Mouse (Mus musculus) limb, embryonic 14.5 days (tissue): ENCODE data around the gene Ggta1. TPM values are rescaled to one million over a fixed set of nuclear protein-coding genes. Genes with fewer than 3 reads are reported as not detected.

Source experiments
- ATAC-seq: fragments of 200-750 bp; cut with Nextera tagmentation; 2 replicates; pipeline ENCODE4 v1.8.0; 2017; ENCODE audit warnings: low read depth, moderate number of reproducible peaks, moderate TSS enrichment; ENCODE audit not compliant: low FRiP score
- DNase-seq: peaks from one replicate; pipeline ENCODE4 v3.0.0-alpha.2; 2015; ENCODE audit warnings: low spot score
- H3K27ac ChIP-seq: fragments of 300-500 bp; sonication (generic); replicated peaks from 2 replicates; pipeline ENCODE4 v1.5.1; 2014; ENCODE audit warnings: low read depth, mild to moderate bottlenecking, low read length, moderate library complexity, mixed read lengths
- H3K27me3 ChIP-seq: fragments of 300-500 bp; sonication (generic); 2 replicates; pipeline ENCODE4 v1.6.1; 2014; ENCODE audit warnings: low read length, mixed read lengths; ENCODE audit not compliant: control insufficient read depth, insufficient read depth
- H3K36me3 ChIP-seq: fragments of 300-500 bp; sonication (generic); 2 replicates; pipeline ENCODE4 v1.6.1; 2014; ENCODE audit warnings: mild to moderate bottlenecking, low read length, moderate library complexity, mixed read lengths; ENCODE audit not compliant: control insufficient read depth, insufficient read depth
- H3K4me1 ChIP-seq: fragments of 300-500 bp; sonication (generic); 2 replicates; pipeline ENCODE4 v1.6.1; 2014; ENCODE audit warnings: antibody characterized with exemption, low read length, mixed read lengths; ENCODE audit not compliant: control insufficient read depth, insufficient read depth
- H3K4me2 ChIP-seq: fragments of 300-500 bp; sonication (generic); replicated peaks from 2 replicates; pipeline ENCODE4 v1.6.1; 2014; ENCODE audit warnings: low read depth, mild to moderate bottlenecking, low read length, moderate library complexity; ENCODE audit not compliant: severe bottlenecking
- H3K4me3 ChIP-seq: fragments of 300-500 bp; sonication (generic); replicated peaks from 2 replicates; pipeline ENCODE4 v1.5.1; 2014; ENCODE audit warnings: low read length
- H3K9ac ChIP-seq: fragments of 300-500 bp; sonication (generic); 2 replicates; pipeline ENCODE4 v1.6.1; 2014; ENCODE audit warnings: mild to moderate bottlenecking, low read depth, low read length, moderate library complexity; ENCODE audit not compliant: severe bottlenecking
- H3K9me3 ChIP-seq: fragments of 300-500 bp; sonication (generic); 2 replicates; pipeline ENCODE4 v1.6.1; 2016; ENCODE audit warnings: low read length; ENCODE audit not compliant: control insufficient read depth
- POLR2A ChIP-seq: fragments of 200-500 bp; IDR thresholded peaks from 2 replicates; pipeline ENCODE4 v1.8.0; 2012; ENCODE audit warnings: inconsistent platforms, mild to moderate bottlenecking, moderate library complexity, borderline replicate concordance; ENCODE audit not compliant: insufficient read depth, insufficient read length; ENCODE audit errors: extremely low read depth
- WGBS: fragments of 180-500 bp; shearing (Covaris S2); extraction: QIAGEN DNeasy Blood & Tissue Kit; methylation state at CpG from one replicate; pipeline ENCODE4 v1.1.7; 2014; 5-methylcytosine and 5-hydroxymethylcytosine counted together
- polyA plus RNA-seq, 2 experiments: library from polyadenylated mRNA; depleted of rRNA in 1 of 2; stranded (reverse) in 1 of 2; unstranded in 1 of 2; fragments of >200 nt; fragmentation: Nextera tagmentation in 1 of 2; extraction: Ambion mirVana in 1 of 2; gene quantifications; 2 replicates each; pipeline versions ENCODE4 v1.2.1 to v1.2.3; 2012 to 2014

The Ggta1 gene
- polyA plus RNA-seq, 2 experiments = 27.4 to 36.1 TPM

DNA sequence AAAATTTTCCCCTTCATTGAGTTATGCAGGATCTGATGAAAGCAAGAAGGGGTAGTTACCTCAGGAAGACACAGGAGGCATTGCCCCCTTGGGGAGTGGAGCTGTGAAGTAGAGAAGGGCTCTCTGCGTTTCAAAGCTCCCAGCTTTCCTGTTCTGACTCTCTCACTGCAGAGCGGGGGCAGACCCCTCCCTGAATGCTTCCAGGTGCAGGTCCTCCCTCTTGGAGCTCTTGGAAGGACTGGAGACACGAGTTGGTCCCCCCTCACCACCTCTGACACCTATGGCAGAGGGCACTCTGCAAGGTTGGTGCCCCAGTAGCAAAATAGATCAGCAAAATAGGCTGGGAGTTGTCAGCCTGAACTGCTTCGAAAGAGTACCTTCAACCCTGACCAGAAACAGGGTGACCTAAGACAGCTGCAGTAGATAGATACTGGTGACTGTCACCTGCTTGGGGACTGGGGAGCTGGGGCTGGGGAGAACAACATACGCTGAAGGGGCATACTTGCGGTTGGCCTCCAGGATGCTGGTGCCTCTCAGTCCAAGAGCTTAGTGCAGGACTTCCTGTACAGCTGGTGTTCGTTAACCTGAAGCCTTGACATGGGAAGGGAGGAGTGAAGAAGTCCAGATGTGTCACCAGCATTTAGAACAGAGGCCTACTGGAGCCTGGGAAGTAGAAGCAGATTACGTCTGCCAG is 40.8 kb upstream of the Ggta1 start:
- no peak for TF ChIP-seq POLR2A
- peaks cover 54% of the 10 kb centered on the region for H3K4me1 ChIP-seq
- no peak overlapping the region for H3K4me2 ChIP-seq
- H3K27me3 ChIP-seq = no peaks in the 10 kb centered on the region
- H3K4me3 ChIP-seq = no peak overlapping the region
- H3K36me3 ChIP-seq = no peaks in the 10 kb centered on the region
- peak overlapping the region; percentile 73 for H3K27ac ChIP-seq
- peak; percentile 54 for DNase-seq
- no peaks in the 10 kb centered on the region for H3K9me3 ChIP-seq
- peak; percentile 47 for ATAC-seq
- H3K9ac ChIP-seq = no peak overlapping the region
- 15% methylated on average over 8 of the region's 8 CpGs for WGBS

DNA sequence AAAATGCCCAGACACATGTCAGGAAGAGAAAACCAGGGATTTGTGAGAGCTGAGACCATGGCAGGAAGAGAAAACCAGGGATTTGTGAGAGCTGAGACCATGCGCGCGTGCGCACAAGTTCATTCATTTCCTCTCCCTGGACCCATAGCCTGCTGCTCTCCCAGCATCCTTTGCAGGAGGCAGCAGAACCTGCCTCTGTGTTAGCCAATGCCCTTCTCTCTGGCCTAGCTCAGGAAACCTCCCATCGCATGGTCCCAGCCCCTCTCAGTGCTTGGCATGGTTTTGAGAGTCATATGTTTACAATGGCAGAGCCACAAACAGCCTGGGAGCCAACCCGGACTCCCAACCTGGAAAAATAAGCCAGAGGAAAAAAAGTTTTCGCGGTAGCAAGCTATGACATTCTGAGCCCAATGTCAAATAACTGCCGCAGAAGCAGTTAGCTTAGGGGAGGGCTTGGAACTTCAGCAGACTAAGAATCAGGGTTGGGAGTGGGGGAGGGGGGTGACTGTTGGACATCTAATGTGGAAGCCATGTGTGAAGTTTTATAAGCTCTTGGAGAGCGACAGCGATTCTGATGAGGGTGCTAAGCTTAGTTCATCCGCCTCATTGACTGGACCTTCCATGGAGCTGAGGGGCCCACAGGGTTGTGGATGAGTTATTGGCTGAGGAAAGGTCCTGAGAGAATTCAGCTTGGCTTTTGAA is 40.1 kb upstream of the Ggta1 start:
- H3K27ac ChIP-seq = peak overlapping the region; percentile 73
- WGBS = 42% methylated on average over 12 of the region's 12 CpGs
- H3K27me3 ChIP-seq = no peaks in the 10 kb centered on the region
- no peaks in the 10 kb centered on the region for H3K9me3 ChIP-seq
- H3K36me3 ChIP-seq = no peaks in the 10 kb centered on the region
- H3K9ac ChIP-seq = no peak overlapping the region
- H3K4me2 ChIP-seq = no peak overlapping the region
- DNase-seq (peak; percentile 71), ATAC-seq (peak; percentile 51)
- H3K4me1 ChIP-seq = peaks cover 48% of the 10 kb centered on the region
- H3K4me3 ChIP-seq = no peak overlapping the region
- no peak for TF ChIP-seq POLR2A

DNA sequence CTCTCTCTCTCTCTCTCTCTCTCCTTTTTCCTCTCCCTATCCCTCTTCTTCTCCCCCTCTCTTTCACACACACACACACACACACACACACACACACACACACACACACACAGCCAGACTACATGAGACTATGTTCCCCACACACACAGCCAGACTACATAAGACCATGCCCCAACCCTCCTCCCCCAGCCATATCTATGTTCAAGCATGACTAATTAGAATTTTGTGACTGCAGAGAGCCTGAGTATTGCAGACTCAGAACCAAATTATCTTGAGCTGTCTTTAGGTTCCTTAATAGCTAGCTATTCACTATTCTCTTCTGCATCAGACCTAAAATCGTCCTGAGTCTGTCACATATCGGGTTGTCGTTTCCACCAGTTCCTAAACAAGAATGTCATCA is 39.5 kb upstream of the Ggta1 start:
- ATAC-seq = no peak
- no peak overlapping the region for H3K9ac ChIP-seq
- H3K27ac ChIP-seq = 0 out of 2 replicates have a peak overlapping the region, but pooled peaks have one; percentile 15
- no peak overlapping the region for H3K4me2 ChIP-seq
- no peak overlapping the region for H3K4me3 ChIP-seq
- no peaks in the 10 kb centered on the region for H3K9me3 ChIP-seq
- no peak for TF ChIP-seq POLR2A
- no peak for DNase-seq
- WGBS = 78% methylated on average over 3 of the region's 3 CpGs
- no peaks in the 10 kb centered on the region for H3K36me3 ChIP-seq
- peaks cover 42% of the 10 kb centered on the region for H3K4me1 ChIP-seq
- H3K27me3 ChIP-seq = no peaks in the 10 kb centered on the region

DNA sequence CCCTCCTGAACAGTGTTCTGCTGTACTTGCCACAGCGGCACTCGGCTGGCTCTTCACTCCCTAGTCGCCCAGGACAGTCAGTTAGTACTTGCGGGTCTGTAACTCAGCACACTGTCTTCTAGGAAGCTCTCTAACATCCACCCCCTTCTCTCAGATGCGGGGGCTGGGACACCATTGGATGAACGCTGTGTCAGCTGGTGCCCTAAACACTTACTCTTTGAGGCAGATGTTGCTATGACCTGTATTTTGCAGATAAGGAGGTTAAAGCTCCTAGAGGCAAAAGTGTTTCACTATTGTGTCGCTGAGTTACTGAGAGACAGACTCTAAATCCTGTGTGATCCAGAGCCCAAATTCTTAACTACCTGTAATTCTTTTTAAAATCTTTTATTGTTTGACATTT is 36.4 kb upstream of the Ggta1 start:
- Histone ChIP-seq H3K9ac (no peak overlapping the region), H3K4me1 (peaks cover 34% of the 10 kb centered on the region), H3K36me3 (no peaks in the 10 kb centered on the region), H3K27me3 (no peaks in the 10 kb centered on the region), H3K4me2 (no peak overlapping the region), H3K9me3 (no peaks in the 10 kb centered on the region), H3K4me3 (no peak overlapping the region), H3K27ac (no peak overlapping the region)
- WGBS = 78% methylated on average over 7 of the region's 7 CpGs
- ATAC-seq (no peak), DNase-seq (no peak)
- no peak for TF ChIP-seq POLR2A

DNA sequence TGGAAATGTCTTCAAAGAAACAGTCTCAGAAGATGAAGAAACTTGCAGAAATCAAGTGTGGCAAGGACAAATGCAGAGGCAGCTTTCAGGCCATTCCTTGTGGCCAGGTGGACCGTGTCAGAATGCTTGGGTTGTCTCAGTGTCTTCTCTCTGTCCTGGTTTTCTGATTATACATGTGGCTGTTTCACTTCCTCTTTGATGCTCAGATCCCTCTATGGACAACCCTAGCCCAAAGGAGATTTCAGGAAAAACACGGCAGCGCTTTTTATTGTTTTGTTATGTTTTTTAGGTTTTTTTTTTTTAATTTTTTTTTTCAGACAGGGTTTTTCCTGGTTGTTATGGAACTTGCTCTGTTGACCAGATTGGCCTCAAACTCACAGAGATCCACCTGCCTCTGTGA is 35.9 kb upstream of the Ggta1 start:
- H3K27me3 ChIP-seq = no peaks in the 10 kb centered on the region
- H3K36me3 ChIP-seq = no peaks in the 10 kb centered on the region
- H3K4me1 ChIP-seq = peaks cover 29% of the 10 kb centered on the region
- no peak overlapping the region for H3K4me2 ChIP-seq
- H3K9me3 ChIP-seq = no peaks in the 10 kb centered on the region
- no peak for TF ChIP-seq POLR2A
- ATAC-seq (no peak), DNase-seq (no peak)
- H3K9ac ChIP-seq = no peak overlapping the region
- H3K4me3 ChIP-seq = no peak overlapping the region
- 90% methylated on average over 3 of the region's 3 CpGs for WGBS
- no peak overlapping the region for H3K27ac ChIP-seq
